Mouse (Mus musculus) megakaryocyte, embryonic 14.5 days (primary cell): Measurements from ENCODE around the gene Ankdd1b.

Experiments
- FLI1 ChIP-seq: IDR thresholded peaks from 2 replicates; pipeline ENCODE4 v1.6.1; 2012; ENCODE audit warnings: low read length, inconsistent platforms, mixed read lengths
- GATA1 ChIP-seq: IDR thresholded peaks from 3 replicates; pipeline ENCODE4 v1.6.1; 2012; ENCODE audit warnings: mixed read lengths, low read length, inconsistent platforms, borderline replicate concordance

GRCm38 (mm10) chr13:96424496-96425274 is 46.3 kb downstream of the Ankdd1b start:
- TF ChIP-seq GATA1 = no peak
- TF ChIP-seq FLI1 = no peak
